Mouse (Mus musculus) lung, adult 2 months (tissue): ENCODE data around the gene Hmcn1.

Experiments used
- CTCF ChIP-seq: fragments of 200-500 bp; IDR thresholded peaks from 2 replicates; pipeline ENCODE4 v1.5.1; 2011; ENCODE audit warnings: mild to moderate bottlenecking, low read length, control low read depth; ENCODE audit not compliant: insufficient read depth
- POLR2A ChIP-seq: fragments of 200-500 bp; IDR thresholded peaks from 2 replicates; pipeline ENCODE4 v1.6.1; 2011; ENCODE audit warnings: low read depth, mild to moderate bottlenecking, control low read depth, low read length, borderline replicate concordance; ENCODE audit errors: extremely low read depth

- no peak for TF ChIP-seq POLR2A
- TF ChIP-seq CTCF, result no peak
Observed at GRCm38 (mm10) chr1:150869189-150869588, 124.0 kb downstream of the Hmcn1 start.
